Comparison of ENCODE assay signal across 14 mouse cellular contexts in genomic region chr13:40208314-40208713, GRCm38 (mm10).
"Had no signal": no experiment of that assay in that cellular context is flagged by ENCODE, and none has a peak within 500 bp of the region (broad histone marks: within the 10 kb centered on the region; RNA-seq: fewer than 3 reads in every experiment).

No protein-coding gene starts in this region.

- H3K9ac ChIP-seq: kidney, embryonic 15.5 days; limb, embryonic 12.5 days; liver, embryonic 13.5 days; liver, postnatal 0 days; lung, embryonic 15.5 days had no signal

- H3K4me1 ChIP-seq: kidney, embryonic 15.5 days; limb, embryonic 12.5 days; liver, embryonic 13.5 days; lung, embryonic 15.5 days; megakaryocyte, embryonic 14.5 days had no signal

- H3K4me3 ChIP-seq: kidney, embryonic 15.5 days; left cerebral cortex, adult 2 months; limb, embryonic 12.5 days; liver, embryonic 13.5 days; lung, embryonic 15.5 days; megakaryocyte, embryonic 14.5 days had no signal

- H3K4me2 ChIP-seq: kidney, embryonic 15.5 days; limb, embryonic 12.5 days; liver, embryonic 13.5 days; lung, embryonic 15.5 days had no signal

- H3K27me3 ChIP-seq: kidney, embryonic 15.5 days; limb, embryonic 12.5 days; liver, embryonic 13.5 days; lung, embryonic 15.5 days; megakaryocyte, embryonic 14.5 days had no signal

- ATAC-seq: liver, postnatal 0 days had no signal

- H3K9me3 ChIP-seq: kidney, embryonic 15.5 days; limb, embryonic 12.5 days; liver, embryonic 13.5 days; lung, embryonic 15.5 days had no signal

- DNase-seq: kidney, adult 2 months; kidney, postnatal 25 days; liver; liver, embryonic 13.5 days; liver, postnatal 0 days; lung, postnatal 14 days; thymus, postnatal 4 days had no signal

- H3K27ac ChIP-seq: kidney, embryonic 15.5 days; left cerebral cortex, adult 2 months; limb, embryonic 12.5 days; liver, embryonic 13.5 days; lung, embryonic 15.5 days; macrophage; stomach, postnatal 0 days had no signal

- H3K36me3 ChIP-seq: kidney, embryonic 15.5 days; limb, embryonic 12.5 days; liver, embryonic 13.5 days; lung, embryonic 15.5 days had no signal
